Mouse (Mus musculus): Measurements from ENCODE around the gene Ddn.

DNA sequence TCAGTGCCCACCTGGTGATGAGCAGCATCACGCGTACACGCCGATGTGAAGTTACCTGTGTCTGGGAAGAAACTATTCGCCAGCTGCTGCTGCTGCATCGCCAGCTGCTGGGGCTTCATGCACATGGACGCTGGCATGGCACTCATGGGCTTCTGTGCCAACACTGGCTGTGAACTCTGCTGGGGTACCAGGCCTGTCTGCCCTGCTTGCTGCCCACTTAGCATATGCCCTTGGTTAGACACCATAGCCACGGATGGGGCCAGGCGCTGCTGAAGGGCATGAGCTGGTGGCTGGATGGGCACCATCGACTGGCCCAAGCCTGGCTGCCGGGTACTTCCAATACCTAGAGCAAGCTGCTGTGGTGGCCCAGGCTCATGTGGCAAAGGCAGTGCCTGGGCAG is 39.9 kb upstream of the Ddn start:
- TF ChIP-seq GATA1 (IDR thresholded peaks at IDR 0.05; ENCODE audit: low read length) (no peak), TAL1 (IDR thresholded peaks at IDR 0.05; ENCODE audit: low read length) (no peak)

All from erythroblast, embryonic 14.5 days (primary cell).